Mouse (Mus musculus) G1E (cell line): ENCODE data around the gene Chmp2a.

Experiments used
- CTCF ChIP-seq: IDR thresholded peaks from 2 replicates; pipeline ENCODE4 v1.5.1; 2012; ENCODE audit warnings: low read depth, low read length, inconsistent platforms, mixed read lengths
- GATA1 ChIP-seq: IDR thresholded peaks from 2 replicates; pipeline ENCODE4 v1.6.1; 2012; ENCODE audit warnings: borderline replicate concordance, low read length, inconsistent platforms, mixed read lengths
- POLR2AphosphoS5 ChIP-seq: IDR thresholded peaks from 2 replicates; pipeline ENCODE4 v1.6.1; 2012; ENCODE audit warnings: low read depth, low read length, inconsistent platforms; ENCODE audit not compliant: insufficient replicate concordance
- TAL1 ChIP-seq: conservative IDR thresholded peaks from 2 replicates; pipeline ENCODE4 v1.6.1; 2012; ENCODE audit warnings: low read depth, low read length, inconsistent platforms, mixed read lengths

DNA sequence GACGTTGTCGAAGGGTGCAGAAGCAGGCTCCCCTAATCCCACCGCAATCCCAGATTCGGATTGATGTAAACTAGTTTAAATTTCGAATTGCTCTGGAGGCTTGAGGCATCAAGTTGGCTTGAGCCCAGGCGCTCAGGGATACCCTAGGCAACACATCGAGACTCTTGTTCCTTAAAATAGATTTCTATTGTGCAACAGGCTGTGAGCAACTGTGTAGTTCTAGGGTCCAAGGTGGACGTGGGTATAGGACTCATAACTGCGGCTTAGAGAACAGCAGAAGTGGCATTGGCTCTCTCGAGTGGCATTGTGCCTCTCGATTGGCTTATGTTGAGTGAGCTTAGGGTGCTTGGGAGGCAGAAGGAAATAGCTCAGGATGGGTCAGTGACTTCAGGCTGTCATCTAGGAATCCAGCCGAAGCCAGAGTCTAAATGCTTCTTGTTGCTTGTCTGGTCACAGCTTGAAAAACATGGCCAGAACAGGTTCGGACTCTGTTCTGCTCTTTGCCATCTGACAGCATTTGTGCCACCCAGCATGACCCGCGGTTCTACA, 4.1 kb upstream of the Chmp2a start:
- TF ChIP-seq CTCF (no peak), GATA1 (no peak), POLR2AphosphoS5 (no peak), TAL1 (no peak)
